Mouse (Mus musculus) urinary bladder, adult 2 months (tissue): ENCODE measurements around the gene Rad23a. TPM values are rescaled to one million over a fixed set of nuclear protein-coding genes. Genes with fewer than 3 reads are reported as not detected.

Experiments
- DNase-seq: peaks from one replicate; pipeline ENCODE4 v3.0.0; 2022; ENCODE audit warnings: low spot score
- polyA plus RNA-seq: library from polyadenylated mRNA; depleted of rRNA; stranded (reverse); fragments of >200 nt; gene quantifications from 2 replicates; pipeline ENCODE4 v1.2.3, GENCODE M21; 2012; rRNA removed

Gene Rad23a
- polyA plus RNA-seq, 1 experiment = 63.3 TPM

DNA sequence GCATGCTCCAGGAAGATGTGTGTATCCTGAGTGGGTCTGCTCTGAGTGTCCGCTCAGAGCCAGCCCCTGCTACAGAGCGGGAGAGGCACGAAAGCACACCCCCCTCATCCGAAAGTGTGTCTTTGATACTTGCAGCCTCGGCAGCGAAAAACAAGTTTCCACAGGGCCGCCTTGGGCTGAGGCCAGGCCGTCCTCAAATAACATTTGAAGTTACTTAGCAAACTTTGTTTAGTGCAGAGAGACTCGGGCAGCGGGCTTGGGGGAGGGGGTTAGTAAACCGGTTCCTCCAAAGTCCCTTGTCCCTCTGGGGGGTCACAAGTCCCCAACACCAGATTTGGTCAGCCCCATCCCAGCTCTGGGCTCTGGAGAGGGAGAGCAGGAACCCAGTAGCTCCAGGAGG, 51.6 kb downstream of the Rad23a start:
- DNase-seq = no peak

DNA sequence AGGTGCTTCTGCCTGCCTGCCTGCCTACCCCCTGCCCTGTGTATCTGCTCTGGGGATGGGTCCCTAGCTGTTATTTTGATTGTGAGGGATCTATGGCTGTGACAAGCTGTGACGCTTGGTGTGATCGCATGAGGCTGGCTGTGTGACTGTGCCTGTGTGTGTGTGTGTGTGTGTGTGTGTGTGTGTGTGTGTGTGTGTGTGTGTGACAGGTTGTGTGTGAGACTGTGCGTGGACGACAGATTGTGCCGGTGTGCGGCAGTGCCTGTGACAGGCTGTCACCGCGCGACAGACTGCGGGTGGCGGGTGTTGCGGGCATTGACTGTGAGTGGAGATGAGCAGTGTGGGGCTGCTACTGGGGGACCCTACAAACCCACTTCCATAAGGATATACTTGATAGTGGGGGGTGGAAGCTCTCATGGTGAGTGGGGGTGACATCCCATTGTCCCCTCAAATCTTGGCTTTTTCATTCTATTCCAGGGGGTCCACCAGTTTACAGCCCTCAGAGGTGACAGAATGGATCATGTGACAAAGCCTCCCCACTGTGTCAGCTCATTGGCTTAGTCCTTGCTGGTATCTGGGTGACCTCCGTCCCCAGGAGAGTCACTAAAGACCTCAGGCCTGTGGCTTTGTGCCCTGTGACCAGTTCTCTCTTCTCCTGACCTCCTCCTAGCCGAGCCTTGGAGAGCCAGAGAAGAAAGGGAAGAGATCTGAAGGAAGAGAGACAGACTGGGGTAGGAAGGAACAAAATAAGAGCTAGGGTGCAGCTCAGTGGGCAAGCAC, 52.8 kb downstream of the Rad23a start:
- DNase-seq = no peak

DNA sequence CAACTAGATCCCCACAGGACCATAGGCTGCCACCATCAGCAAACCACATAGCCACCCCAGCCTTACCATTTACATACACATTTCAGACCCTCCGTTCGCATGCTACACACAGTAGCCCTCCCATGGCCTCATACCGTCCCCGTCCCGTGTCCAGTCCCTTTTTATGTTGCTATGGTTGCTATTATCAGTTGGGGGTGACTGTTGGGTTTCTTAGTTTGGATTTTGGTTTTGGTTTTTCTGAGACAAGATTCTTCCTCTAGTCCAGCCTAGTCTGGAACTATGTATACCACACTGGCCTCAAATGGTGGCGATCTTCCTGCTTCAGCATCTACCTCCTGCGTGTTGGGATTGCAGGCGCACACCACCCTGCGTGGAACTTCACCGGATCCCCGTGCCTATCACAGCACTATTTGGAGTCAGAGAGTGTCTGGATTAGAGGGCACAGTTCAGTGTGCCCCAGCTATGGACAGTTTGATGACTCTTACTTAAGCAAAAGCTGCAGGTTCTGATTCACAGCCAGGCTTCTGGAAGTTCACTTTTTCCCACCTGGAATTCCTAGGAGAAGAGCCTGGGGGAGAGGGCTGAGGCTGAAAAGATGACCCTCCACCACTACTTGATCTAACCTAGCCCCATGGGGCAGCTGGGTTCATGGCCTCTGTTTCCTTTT, 53.5 kb downstream of the Rad23a start:
- DNase-seq = no peak

DNA sequence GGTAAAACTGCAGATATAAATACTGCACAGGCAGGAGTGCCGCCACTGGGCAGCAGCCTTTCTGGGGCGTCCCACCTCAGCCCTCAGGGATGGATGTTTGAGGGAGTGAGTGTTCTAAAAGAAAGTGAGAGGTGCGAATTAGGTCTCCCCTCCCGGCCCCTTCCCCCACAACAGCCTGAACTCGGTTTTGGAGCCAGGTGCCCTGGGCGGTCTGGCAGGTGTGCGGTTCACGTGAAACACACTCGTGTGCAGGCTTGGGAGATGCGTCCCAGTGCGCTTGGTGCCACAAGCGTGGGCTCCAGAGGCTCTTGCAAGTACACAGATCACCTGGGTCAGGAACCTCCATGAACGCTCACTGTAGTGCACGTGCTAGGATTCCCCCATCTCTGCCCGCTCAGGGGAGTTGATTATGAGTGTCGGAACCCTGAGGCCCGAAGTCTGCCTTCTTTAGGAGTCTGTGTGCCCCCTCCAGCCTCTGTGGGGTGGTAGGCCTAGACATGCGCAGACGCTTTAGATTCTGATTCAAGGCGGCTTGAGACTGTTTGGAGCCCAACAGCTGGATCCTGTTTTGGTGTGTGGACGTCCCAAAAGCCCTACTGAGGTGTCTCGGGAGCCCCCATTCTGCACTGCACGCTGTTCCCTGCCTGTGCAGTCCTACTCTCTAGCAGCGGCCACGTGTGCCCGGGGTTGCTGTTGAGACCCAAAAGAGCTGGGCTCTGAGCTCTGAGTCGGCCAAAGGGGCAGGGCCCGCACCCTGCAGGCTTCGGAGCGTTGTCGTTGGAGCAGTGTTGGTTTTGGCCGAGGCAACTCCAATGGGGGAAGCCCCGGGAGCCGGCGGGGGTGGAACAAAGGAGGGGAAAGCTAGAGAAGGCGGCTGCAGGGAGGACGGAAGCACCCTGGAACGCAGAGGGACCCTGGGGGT, 54.4 kb downstream of the Rad23a start:
- no peak for DNase-seq

DNA sequence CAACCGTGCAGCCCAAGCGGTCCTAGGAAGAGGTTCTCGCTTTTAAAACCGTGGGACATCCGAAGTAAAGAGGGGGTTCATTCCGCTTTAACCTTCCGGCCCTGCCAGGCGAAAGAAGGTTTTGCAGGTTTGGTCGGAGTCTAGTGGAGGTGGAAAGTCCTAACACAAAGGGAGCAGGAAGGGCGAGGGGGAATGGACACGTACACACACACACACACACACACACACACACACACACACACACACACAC, 55.0 kb downstream of the Rad23a start:
- DNase-seq = no peak

DNA sequence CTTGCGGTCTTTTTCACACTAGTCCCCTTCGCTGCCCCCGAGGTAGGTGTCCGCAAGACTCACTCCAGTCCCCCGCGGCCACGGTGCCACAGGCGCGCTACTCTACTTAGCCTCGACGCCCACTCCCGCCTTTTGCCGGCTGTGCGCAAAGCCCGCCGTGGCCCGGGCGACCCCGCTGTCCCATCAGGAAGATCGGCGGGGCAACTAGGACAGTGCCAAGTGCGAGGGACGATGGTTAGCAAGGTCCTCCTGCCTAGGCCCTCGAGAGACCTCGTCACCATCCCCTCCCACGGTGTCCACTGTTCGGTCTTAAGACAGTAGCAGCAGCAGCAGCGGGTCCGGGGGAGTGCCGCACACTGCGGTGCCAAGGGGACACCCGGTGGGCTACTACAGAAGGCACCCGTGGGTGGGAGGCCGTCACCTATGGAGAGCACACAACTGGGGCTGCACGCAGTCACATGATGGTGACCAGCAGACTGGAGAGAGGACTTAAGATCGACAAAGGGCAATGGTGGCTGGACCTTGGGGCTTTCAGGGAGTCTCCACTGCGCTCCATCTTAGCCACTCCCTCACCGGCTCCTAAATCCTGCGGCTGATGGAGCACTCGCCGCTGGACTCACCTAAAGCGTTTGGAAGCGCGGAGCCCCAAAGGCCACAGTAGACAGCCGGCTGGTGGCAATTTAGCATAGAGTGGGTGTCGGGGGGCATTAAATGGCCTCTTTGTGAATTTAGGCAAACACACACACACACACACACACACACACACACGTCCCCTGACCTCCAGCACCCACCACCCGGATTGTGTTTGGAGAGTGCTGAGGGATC, 55.6 kb downstream of the Rad23a start:
- no peak for DNase-seq

Other genes starting within 250 kb of the Rad23a start
- gene Ier2, start 177.8 kb downstream of the Rad23a start, polyA plus RNA-seq = 14.7 and 23.3 TPM in 2 replicates
- 71.7 and 76.3 TPM in 2 replicates for gene Trmt1, start 154.4 kb downstream of the Rad23a start, polyA plus RNA-seq
- gene Nacc1, start 152.8 kb downstream of the Rad23a start, polyA plus RNA-seq = 39.5 and 49.4 TPM in 2 replicates
- 7.8 and 8.7 TPM in 2 replicates for gene Lyl1, start 139.2 kb downstream of the Rad23a start, polyA plus RNA-seq
- 1.0 and 1.2 TPM in 2 replicates for gene G430095P16Rik, start 117.7 kb downstream of the Rad23a start, polyA plus RNA-seq
- gene Nfix, start 40.3 kb downstream of the Rad23a start, polyA plus RNA-seq = 21.7 and 77.0 TPM in 2 replicates
- gene Dand5, start 17.8 kb downstream of the Rad23a start, polyA plus RNA-seq = 4.7 and 4.8 TPM in 2 replicates
- gene Gadd45gip1, start 9.1 kb downstream of the Rad23a start, polyA plus RNA-seq = 22.0 and 22.2 TPM in 2 replicates
- 362 and 430 TPM in 2 replicates for gene Calr, start 6.3 kb upstream of the Rad23a start, polyA plus RNA-seq
- 39.2 and 51.4 TPM in 2 replicates for gene Farsa, start 16.3 kb upstream of the Rad23a start, polyA plus RNA-seq
- gene Syce2, start 31.4 kb upstream of the Rad23a start, polyA plus RNA-seq = 2.8 and 3.2 TPM in 2 replicates
- gene Gcdh, start 53.3 kb upstream of the Rad23a start, polyA plus RNA-seq = 31.4 and 33.1 TPM in 2 replicates
- 0.15 TPM in 2 replicates for gene Klf1, start 61.3 kb upstream of the Rad23a start, polyA plus RNA-seq
- gene Dnase2a, start 67.9 kb upstream of the Rad23a start, polyA plus RNA-seq = 18.4 and 20.4 TPM in 2 replicates
- 0.17 and 0.19 TPM in 2 replicates for gene Mast1, start 96.7 kb upstream of the Rad23a start, polyA plus RNA-seq
- gene Rtbdn, start 106.3 kb upstream of the Rad23a start, polyA plus RNA-seq = not detected in 2 replicates
- not detected in 2 replicates for gene Gm49661, start 128.8 kb upstream of the Rad23a start, polyA plus RNA-seq
- gene Prdx2, start 128.9 kb upstream of the Rad23a start, polyA plus RNA-seq = 215 and 231 TPM in 2 replicates
- 49.4 and 49.5 TPM in 2 replicates for gene Rnaseh2a, start 129.1 kb upstream of the Rad23a start, polyA plus RNA-seq
- 97.4 and 121 TPM in 2 replicates for gene Junb, start 138.1 kb upstream of the Rad23a start, polyA plus RNA-seq
- 26.9 and 28.5 TPM in 2 replicates for gene Hook2, start 149.9 kb upstream of the Rad23a start, polyA plus RNA-seq
- gene Best2, start 173.9 kb upstream of the Rad23a start, polyA plus RNA-seq = 0.04 TPM in 1 of 2 replicates, not detected in the other
- gene Asna1, start 184.6 kb upstream of the Rad23a start, polyA plus RNA-seq = 113 and 136 TPM in 2 replicates
- 109 and 140 TPM in 2 replicates for gene Trir, start 186.2 kb upstream of the Rad23a start, polyA plus RNA-seq
- 50.0 and 53.0 TPM in 2 replicates for gene Tnpo2, start 196.2 kb upstream of the Rad23a start, polyA plus RNA-seq
- 38.9 and 54.7 TPM in 2 replicates for gene Fbxw9, start 219.4 kb upstream of the Rad23a start, polyA plus RNA-seq
- gene Gm5741, start 227.3 kb upstream of the Rad23a start, polyA plus RNA-seq = 0.43 and 1.2 TPM in 2 replicates
- 41.0 and 47.1 TPM in 2 replicates for gene Dhps, start 231.1 kb upstream of the Rad23a start, polyA plus RNA-seq
- gene Wdr83os, start 240.1 kb upstream of the Rad23a start, polyA plus RNA-seq = 95.6 and 103 TPM in 2 replicates
- 35.8 and 45.7 TPM in 2 replicates for gene Wdr83, start 240.6 kb upstream of the Rad23a start, polyA plus RNA-seq
- gene Man2b1, start 242.6 kb upstream of the Rad23a start, polyA plus RNA-seq = 72.9 and 74.8 TPM in 2 replicates